Mouse (Mus musculus) adrenal gland, postnatal 25 days (tissue): ENCODE results near the gene Abo. TPM values are rescaled to one million over a fixed set of nuclear protein-coding genes. Genes with fewer than 3 reads are reported as not detected.
"Not testable (repeated sequence)": the region's sequence is repeated elsewhere in the genome, so short reads cannot be mapped to it uniquely, and the experiment has no call there.

ENCODE experiments used
- DNase-seq: peaks from one replicate; pipeline ENCODE4 v3.0.0; 2021; ENCODE audit warnings: mixed read lengths
- long read RNA-seq: library from polyadenylated mRNA; stranded (forward); transcript quantifications from one replicate; pipeline ENCODE4 v2.0.0, GENCODE M21; 2021
- total RNA-seq: library from RNA; stranded (reverse); gene quantifications from 2 replicates; pipeline ENCODE4 v1.2.3, GENCODE M21; 2021

Abo gene
- not detected in 2 replicates for total RNA-seq
- long read RNA-seq, result 0 reads

- DNase-seq, result no peak
These were observed at the start of gene Abo for GRCm38 (mm10) chr2:26864879-26865278. Gene Abo (minus strand): TSS chr2:26864979.

GRCm38 (mm10) chr2:26914148-26914941 is 49.6 kb upstream of the Abo start:
- no peak for DNase-seq

GRCm38 (mm10) chr2:26913416-26914147 is 48.8 kb upstream of the Abo start:
- DNase-seq, result no peak

- DNase-seq, result no peak
These were observed 47.5 kb upstream of the Abo start for GRCm38 (mm10) chr2:26912253-26912770.

- DNase-seq, result peak; percentile 54
These were observed 46.4 kb upstream of the Abo start for GRCm38 (mm10) chr2:26910994-26911765.

- peak; percentile 100 for DNase-seq
These were observed 45.6 kb upstream of the Abo start, which contains the start of the genes Med22 and Rpl7a for GRCm38 (mm10) chr2:26910124-26910993. Gene Med22 (minus strand): TSS chr2:26910677. Gene Rpl7a (plus strand): TSS chr2:26910764.

- DNase-seq, result no peak
These were observed 44.6 kb upstream of the Abo start for GRCm38 (mm10) chr2:26909387-26909784.

- no peak for DNase-seq
These were observed 44.1 kb upstream of the Abo start for GRCm38 (mm10) chr2:26908710-26909386.

- DNase-seq, result peak; percentile 55
These were observed 42.3 kb upstream of the Abo start for GRCm38 (mm10) chr2:26907109-26907508.

- no peak for DNase-seq
These were observed 41.7 kb upstream of the Abo start for GRCm38 (mm10) chr2:26906431-26906830.

- no peak for DNase-seq
These were observed 41.2 kb upstream of the Abo start for GRCm38 (mm10) chr2:26905936-26906335.

- no peak for DNase-seq
These were observed 38.5 kb upstream of the Abo start for GRCm38 (mm10) chr2:26903311-26903710.

GRCm38 (mm10) chr2:26902467-26903220 is 37.9 kb upstream of the Abo start, which contains the start of gene Surf6:
Gene Surf6 (minus strand): TSS chr2:26902879.
- DNase-seq, result peak; percentile 93

GRCm38 (mm10) chr2:26901834-26902400 is 37.1 kb upstream of the Abo start:
- DNase-seq, result no peak

GRCm38 (mm10) chr2:26900731-26901130 is 36.0 kb upstream of the Abo start:
- DNase-seq, result no peak

- no peak for DNase-seq
These were observed 31.1 kb upstream of the Abo start for GRCm38 (mm10) chr2:26895898-26896297.

GRCm38 (mm10) chr2:26886170-26886569 is 21.4 kb upstream of the Abo start:
- not testable (repeated sequence) for DNase-seq

- not testable (repeated sequence) for DNase-seq
These were observed 20.8 kb upstream of the Abo start for GRCm38 (mm10) chr2:26885541-26885940.

- no peak for DNase-seq
These were observed 13.8 kb upstream of the Abo start for GRCm38 (mm10) chr2:26878571-26878970.
